Mouse (Mus musculus): ENCODE data around the gene Gpr19. TPM values are rescaled to one million over a fixed set of nuclear protein-coding genes. Genes with fewer than 3 reads are reported as not detected.

Gene Gpr19
- total RNA-seq, 2 experiments from 2014 or later, result 28.1 to 29.3 TPM

GRCm38 (mm10) chr6:134887008-134887407 lies 11.4 kb downstream of the Gpr19 start:
- DNase-seq, result peak in 1 of 2 experiments; percentile 29

DNA sequence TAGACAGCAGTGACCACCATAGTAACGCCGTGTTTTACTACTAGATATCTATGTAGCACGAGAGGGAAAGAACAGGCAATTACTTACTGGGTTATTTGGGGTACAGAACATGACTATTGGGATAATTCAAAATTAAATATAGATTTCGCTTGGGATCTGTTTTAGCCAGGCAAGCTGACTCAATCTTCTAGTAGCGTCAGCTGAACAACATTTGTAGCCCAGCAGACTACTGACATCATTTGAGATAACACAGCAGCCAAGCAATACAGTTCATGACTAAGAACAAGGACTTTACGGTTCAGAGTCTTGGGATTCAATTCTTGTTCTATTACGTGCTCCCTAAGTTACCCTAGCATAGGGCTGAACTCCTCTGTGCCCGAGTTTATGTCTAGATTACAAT lies 11.9 kb downstream of the Gpr19 start:
- DNase-seq, result no peak

DNA sequence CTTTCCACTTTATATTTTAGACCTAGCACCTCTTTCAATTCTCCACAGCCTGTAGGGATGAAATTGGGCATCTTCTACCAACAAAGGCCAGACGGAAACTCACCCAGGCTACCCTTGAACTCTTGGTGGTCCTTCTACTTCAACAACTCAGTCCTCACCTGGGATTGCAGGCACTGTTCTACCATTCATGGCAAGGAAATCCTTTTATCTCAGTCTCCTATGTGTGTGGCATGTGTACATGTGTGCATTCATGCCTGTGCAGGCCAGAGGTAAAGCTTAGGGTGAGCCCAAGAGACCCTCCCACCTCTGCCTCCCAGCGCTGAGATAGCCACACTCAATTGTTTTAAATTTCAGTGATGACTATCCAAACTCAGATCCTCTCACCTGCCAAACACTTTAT lies 12.9 kb downstream of the Gpr19 start:
- no peak for DNase-seq

GRCm38 (mm10) chr6:134883661-134884060 lies 14.7 kb downstream of the Gpr19 start:
- no peak for DNase-seq

DNA sequence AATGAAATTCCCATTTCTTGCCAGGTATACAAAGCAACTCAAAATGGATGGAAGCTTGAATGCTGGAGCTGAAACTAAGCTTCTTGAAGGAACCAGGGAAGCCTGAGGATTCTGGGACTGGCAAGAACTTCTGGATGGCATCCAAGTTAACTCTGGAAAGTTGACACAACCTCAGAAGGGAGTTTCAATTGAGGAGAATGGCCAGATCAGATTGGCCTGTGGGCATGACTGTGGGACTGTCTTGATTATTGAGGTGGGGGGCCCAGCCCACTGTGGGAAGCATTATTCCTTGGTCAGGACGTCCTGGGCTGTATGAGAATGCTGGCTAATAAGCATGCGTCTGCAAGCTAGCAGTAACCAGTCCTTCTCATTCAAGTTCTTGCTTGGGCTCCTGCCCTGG lies 18.3 kb downstream of the Gpr19 start:
- no peak for DNase-seq

GRCm38 (mm10) chr6:134879556-134879955 lies 18.8 kb downstream of the Gpr19 start:
- no peak for DNase-seq

- DNase-seq, result no peak
Measured at GRCm38 (mm10) chr6:134877892-134878291, 20.5 kb downstream of the Gpr19 start.

DNA sequence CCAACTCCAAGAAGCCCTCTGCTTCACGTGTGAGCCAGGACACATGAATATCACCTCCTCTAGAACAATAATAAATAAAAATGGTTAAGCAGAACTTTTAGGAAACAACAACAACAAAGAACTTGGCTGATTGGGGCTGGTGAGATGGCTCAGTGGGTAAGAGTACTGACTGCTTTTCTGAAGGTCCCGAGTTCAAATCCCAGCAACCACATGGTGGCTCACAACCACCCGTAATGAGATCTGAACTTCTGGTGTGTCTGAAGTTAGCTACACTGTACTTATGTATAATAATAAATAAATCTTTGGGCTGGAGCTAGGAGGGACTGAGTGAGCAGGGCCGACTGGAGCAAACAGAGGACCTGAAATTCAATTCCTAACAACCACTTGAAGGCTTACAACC lies 21.1 kb downstream of the Gpr19 start:
- no peak for DNase-seq

- no peak for DNase-seq
Measured at GRCm38 (mm10) chr6:134876795-134877194, 21.6 kb downstream of the Gpr19 start.

DNA sequence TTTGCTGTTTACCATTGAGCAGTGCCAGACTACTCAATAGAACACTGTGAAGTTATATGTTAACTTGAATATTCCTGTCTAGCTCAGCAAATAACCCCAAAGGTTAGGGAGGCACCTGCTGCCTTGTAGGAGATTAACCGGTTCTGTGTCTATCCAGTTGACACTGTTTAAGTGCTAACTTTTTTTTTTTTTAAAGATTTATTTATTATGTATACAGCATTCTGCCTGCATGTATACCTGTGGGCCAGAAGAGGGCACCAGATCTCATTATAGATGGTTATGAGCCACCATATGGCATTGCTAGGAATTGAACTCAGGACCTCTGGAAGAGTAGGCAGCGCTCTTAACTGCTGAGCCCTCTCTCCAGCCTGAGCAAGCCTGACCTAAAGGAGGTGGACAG lies 25.4 kb downstream of the Gpr19 start:
- no peak for DNase-seq

DNA sequence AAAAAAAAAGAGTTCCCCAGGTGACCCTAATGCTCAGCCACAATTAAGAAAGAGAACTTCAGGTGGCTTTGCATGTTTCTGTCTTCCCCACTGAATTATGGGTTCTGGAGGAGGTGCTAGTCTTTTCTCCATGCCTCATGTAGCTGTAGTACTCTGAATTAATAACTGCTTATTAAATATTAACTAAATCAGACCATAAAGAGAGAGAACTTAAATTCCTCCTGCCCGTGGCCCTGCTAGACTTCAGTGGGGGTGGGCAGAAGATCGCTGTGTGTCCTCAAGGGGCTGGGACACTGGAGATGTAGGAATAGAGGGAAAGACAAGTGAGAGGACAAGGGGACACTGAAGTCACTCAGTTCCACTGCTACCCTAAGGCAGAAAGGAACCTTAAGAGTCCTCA lies 26.1 kb downstream of the Gpr19 start:
- no peak for DNase-seq

DNA sequence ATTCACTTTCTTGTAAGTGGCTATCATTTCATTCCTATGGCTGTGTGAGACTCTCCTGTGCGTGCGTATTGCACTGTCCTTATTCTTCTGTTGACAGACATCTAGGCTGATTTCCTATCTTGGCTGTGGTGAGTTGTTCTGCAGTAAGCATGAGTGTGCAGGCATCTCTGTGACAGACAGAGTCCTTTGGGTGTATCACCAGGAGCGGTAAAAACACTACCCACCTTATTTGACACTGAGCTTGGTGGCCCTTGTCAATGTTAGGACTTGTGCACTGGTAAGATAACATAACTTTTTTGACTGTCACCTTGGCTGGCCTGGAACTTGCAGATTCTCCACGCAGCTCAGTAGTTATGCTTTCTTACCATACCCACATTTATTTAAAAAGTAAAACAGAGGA lies 27.5 kb downstream of the Gpr19 start:
- no peak for DNase-seq

DNA sequence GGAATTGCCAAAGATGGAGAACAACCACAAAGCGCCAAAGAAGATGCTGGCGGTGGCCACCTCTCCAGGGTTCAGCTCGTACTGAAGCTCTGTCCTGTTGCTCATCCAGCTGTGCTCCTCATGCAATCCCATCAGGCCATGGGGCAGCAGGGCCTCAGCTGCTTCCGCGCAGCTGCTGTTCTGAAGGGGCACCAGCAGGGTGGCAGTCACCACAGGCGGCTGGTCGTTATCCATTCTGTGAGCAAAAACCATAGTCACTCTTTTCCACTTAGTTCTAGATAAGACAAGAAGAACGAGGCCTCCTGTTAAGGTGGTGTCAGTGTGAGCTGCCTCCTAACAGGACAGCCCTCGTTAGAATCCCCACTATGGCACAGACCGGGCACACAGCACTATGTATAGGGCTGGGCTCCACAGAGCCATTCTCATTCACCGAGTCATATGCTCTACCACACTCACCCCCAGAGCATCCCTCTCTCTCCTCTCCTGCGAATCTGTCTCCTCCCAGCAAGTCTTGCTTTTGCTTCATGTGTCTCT lies 28.1 kb downstream of the Gpr19 start:
- DNase-seq, result no peak

- DNase-seq, result no peak
Measured at GRCm38 (mm10) chr6:134867325-134867724, 31.1 kb downstream of the Gpr19 start.

DNA sequence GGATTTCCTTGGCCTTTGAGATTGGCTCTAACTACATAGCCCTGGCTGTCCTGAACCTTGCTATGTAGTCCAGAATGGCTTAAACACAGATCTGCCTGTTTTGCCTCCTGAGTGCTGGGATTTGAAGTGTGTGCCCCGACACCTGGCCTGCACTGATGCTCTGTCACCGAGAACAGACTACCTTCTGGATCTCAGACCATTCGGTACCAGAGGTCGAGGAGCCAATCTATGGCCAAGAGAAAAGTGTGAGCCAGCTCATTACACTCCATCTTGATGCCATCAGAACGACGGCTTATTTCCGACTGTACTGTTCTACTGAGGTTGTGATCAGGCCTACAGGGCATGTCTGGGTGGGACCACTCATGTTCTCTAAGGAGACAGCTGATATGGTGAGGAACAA lies 32.3 kb downstream of the Gpr19 start:
- DNase-seq, result no peak

DNA sequence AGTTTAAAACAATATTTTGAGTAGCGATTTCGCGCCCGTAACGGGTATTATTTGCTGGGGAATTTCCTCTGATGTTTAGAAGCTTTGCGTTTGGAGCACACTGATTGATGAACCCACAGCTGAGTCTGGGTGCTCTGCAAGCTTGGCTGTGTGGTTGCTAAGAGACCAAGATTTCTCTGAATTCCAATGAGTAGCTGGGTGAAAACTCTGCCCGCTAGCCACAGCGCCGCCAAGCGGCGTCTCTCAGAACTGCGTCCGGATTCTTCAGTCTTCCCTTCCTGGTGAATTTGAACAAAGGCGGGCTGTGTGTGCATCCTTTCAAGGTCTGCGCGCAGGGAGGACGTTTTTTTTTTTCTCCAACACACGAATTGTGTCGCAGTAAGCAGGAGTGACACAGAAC lies 35.2 kb downstream of the Gpr19 start:
- peak; percentile 96 to 97 for DNase-seq

DNA sequence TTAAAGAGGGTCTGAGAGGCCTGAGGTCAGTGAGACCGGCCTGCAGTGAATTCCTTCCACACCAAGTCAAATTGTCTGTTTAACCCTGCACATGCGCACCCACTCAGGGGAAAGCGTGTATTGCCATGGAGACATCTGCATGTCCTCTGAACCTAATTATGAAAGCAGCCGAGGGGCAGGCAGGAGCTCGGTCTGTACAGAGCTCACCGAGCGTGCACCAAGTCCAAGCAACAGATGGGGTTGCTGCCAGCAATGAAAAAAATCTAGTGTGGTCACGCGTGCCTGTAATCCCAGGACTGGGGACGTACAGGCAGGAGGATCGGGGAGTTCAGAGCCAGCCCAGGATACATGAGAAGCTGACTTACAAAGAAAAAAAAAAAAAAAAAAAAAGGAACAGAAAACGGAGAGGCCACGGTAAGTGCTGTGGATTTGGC lies 35.7 kb downstream of the Gpr19 start:
- peak; percentile 32 to 41 for DNase-seq

DNA sequence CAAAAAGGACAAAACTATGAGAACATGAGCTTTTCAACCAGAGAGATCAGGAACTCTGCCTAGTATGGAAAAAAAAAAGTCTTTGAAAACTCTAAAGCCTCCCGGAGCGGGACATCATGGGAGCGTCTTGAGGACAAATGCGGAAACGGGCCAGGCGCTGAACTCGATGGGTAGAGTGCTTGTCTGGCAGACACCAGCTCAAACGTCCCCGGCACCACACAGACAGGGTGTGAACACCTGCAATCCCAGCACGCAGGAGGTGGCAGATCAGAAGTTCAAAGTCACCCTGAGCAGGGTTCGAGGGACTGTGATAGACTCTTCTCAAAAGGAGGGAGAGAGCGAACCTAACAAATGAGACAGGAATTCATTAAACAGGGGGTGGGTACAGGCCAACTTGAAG lies 37.0 kb downstream of the Gpr19 start:
- no peak for DNase-seq

- DNase-seq, result no peak
Measured at GRCm38 (mm10) chr6:134860275-134860674, 38.1 kb downstream of the Gpr19 start.

- no peak for DNase-seq
Measured at GRCm38 (mm10) chr6:134859021-134859420, 39.4 kb downstream of the Gpr19 start.

GRCm38 (mm10) chr6:134855926-134856325 lies 42.5 kb downstream of the Gpr19 start:
- no peak for DNase-seq

GRCm38 (mm10) chr6:134854782-134855181 lies 43.6 kb downstream of the Gpr19 start:
- no peak for DNase-seq

- no peak for DNase-seq
Measured at GRCm38 (mm10) chr6:134849985-134850384, 48.4 kb downstream of the Gpr19 start.

DNA sequence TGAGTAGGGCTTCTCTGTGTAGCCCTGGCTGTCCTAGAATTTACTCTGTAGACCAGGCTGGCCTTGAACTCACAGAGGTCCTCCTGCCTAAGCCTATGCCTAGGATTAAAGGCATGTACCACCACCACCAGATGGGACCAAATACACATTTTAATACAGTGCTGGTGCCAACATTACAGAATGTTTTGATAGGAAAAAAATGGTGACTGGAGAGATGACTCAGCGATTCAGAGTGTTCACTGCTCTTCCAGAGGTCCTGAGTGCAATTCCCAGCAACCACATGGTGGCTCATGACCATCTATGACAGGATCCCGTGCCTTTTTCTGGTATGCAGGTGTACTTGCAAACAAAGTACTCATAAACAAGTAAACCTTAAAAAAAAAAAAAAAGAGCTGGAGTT lies 48.9 kb downstream of the Gpr19 start:
- no peak for DNase-seq

DNA sequence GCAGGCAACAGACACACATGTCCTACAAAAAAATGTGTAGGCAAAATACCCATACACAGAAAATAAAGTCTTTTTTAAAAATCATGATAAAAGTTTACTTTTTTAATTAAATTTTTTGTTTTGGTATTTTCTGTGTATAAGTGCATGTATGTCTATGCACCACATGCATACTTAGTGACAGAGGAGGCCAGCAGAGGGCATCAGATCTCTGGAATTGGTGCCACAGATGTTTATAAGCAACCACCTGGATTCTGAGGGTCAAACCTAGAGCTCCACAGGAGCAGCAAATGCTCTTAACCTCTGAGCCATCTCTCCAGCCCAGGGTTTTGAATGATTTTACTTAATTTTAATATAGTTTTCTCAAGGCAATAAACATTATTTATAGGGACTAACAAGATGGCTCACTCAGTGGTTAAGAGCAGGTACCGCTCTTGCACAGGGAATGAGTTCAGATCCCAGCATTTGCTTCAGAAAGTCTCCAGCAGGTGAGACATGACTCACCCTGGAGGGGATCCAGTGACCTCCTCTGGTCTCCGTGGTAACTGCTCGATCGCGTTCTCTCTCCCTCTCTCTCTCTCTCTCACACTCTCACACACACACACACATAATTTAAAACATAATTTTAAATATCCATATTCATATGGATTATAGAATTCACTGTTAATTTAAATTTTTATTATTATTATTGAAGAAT lies 50.0 kb downstream of the Gpr19 start:
- DNase-seq, result no peak

All from layer of hippocampus, postnatal 36 days (tissue).